Mouse (Mus musculus) erythroblast, adult 5-6 weeks (primary cell): Measurements from ENCODE around the gene Pomt1. TPM values are rescaled to one million over a fixed set of nuclear protein-coding genes. Genes with fewer than 3 reads are reported as not detected.

ENCODE experiments used
- ATAC-seq: replicated peaks from 2 replicates; pipeline ENCODE4 v1.8.0; 2016; ENCODE audit warnings: moderate number of reproducible peaks, mild to moderate bottlenecking, moderate TSS enrichment, inconsistent platforms; ENCODE audit not compliant: poor library complexity, low FRiP score, severe bottlenecking
- total RNA-seq, 2 experiments: library from RNA; stranded (forward) in 1 of 2; stranded (reverse) in 1 of 2; fragments of 150-400 nt in 1 of 2; fragments of 200-764, 138-1000 nt in 1 of 2; gene quantifications; 2 replicates each; pipeline versions ENCODE4 v1.2.3 to v1.2.4; 2015 to 2017; ENCODE audit warnings: low replicate concordance in 2 of 2

Pomt1 gene
- total RNA-seq (2015; ENCODE audit: low replicate concordance) (5.0 and 6.0 TPM in 2 replicates), total RNA-seq (2017; ENCODE audit: low replicate concordance) (3.9 and 10.9 TPM in 2 replicates)

- peak; percentile 89 for ATAC-seq
Observed at GRCm38 (mm10) chr2:32235886-32236759, at the start of gene Pomt1. Pomt1 (plus strand) TSS chr2:32236590.

DNA sequence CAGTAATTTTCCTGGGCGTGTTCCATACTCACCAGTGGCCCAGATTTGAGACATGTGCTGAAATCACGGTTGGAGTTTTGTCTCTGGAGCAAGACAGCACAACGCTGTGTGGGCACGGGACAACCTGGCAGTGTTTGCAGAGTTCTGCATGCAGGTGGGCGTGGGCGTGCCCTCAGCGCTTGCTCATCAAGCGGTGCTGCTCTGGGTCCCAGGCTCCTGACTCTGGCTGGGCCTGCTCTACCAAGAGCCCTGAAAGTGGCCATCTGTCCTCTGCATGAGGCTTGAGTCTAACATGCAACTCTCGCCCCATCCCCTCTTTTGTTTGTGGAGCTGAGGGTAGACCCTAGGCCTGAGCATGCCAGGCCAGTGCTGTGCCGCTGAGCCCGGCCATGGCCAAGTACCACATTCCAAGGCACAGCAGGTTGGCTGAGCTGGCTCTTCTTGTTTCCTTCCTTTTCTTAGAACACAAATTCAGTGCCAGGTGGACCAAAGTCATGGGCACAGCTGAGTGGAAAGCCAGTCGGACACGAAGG is 49.3 kb upstream of the Pomt1 start:
- ATAC-seq, result no peak

- no peak for ATAC-seq
Observed at GRCm38 (mm10) chr2:32187649-32188048, 48.7 kb upstream of the Pomt1 start.

- no peak for ATAC-seq
Observed at GRCm38 (mm10) chr2:32189060-32189681, 47.2 kb upstream of the Pomt1 start.

- no peak for ATAC-seq
Observed at GRCm38 (mm10) chr2:32190620-32191019, 45.8 kb upstream of the Pomt1 start.

DNA sequence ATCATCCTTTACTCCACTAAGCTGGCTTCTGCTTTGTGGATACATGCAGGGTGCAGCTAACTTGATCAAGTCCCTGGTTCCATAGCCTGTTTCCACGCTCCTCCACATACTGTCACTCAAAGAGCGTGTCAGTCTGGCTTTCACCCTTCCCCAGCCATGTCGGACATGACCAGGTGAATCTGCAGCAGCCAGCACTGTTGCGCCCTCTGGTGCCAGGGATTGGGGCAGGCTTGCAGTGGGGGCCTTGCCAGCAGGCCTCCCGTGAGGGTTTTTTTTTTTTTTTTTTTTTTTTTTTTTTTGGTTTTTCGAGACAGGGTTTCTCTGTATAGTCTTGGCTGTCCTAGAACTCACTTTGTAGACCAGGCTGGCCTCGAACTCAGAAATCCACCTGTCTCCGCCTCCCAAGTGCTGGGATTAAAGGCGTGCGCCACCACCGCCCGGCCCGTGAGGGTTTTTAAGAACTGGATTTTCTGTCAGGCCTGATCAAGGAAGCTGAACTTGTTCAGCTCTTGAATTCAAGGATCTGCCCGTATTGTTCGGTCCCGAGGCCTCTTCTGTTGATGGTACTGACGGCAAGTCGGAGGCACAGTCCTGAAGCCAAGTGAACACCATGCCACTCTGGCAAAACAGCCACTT is 44.4 kb upstream of the Pomt1 start:
- peak; percentile 51; the same call in 1 of the 2 replicates for ATAC-seq

DNA sequence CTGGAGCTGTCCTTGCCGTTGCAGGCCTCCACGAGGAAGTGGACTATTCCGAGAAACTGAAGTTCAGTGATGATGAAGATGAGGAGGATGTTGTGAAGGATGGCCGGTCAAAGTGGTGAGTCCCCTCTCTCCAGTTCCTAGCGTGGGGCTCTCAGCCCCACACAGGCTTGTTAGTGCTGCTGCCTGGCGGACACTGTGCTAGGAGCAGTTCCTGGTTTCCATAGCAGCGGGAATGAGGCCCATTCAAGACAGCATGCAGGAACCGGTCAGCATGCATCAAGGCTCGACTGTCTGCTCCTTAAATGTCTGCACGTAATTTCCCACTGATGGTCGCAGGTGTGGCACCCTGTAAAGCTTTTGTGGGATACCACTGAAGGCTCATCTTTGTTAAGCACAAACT is 37.4 kb upstream of the Pomt1 start:
- ATAC-seq, result no peak

- no peak for ATAC-seq
Observed at GRCm38 (mm10) chr2:32200033-32200432, 36.4 kb upstream of the Pomt1 start.

- no peak for ATAC-seq
Observed at GRCm38 (mm10) chr2:32200712-32201111, 35.7 kb upstream of the Pomt1 start.

- no peak for ATAC-seq
Observed at GRCm38 (mm10) chr2:32201527-32201926, 34.9 kb upstream of the Pomt1 start.

- ATAC-seq, result no peak
Observed at GRCm38 (mm10) chr2:32203853-32204252, 32.5 kb upstream of the Pomt1 start.

GRCm38 (mm10) chr2:32207682-32208081 is 28.7 kb upstream of the Pomt1 start:
- ATAC-seq, result no peak

DNA sequence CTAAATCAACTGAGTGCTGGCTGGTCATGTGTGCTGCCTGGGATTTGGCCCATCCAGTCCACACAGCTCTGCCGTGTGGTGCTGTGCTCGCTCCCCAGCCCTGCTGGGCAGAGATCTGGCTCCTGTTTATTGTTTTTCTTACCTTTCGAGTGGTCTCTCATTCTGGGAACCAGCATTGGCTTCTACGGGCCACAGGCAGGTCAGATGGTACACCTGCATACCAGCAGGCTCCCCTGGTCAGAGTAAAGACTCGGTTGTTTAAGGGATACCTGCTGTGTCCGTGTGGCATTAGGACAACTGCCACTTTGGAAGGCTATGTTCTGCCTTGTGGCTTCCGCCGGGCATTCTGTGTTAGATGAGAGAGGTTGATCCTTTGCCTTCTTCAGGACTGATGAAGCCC is 24.7 kb upstream of the Pomt1 start:
- ATAC-seq, result no peak

DNA sequence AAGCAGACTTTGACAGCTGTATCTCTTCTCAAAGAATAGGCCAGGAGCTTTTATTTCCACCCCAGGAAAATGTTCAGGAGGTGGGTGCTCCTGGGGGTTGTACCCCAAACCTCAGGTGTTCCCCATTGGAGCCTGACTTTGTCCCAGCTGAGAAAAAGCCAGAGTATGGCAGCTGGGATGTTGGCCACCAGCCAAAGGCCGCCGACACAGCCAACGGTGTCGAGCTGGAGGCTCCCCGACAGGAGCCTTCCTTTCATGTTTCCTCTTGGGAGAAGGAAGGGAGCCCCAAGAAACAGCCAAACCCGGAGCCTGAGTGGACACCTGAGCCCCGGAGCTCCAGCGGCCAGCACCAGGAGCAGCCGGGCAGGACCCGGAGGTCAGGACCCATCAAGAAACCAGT is 23.4 kb upstream of the Pomt1 start:
- ATAC-seq, result no peak

GRCm38 (mm10) chr2:32215576-32215975 is 20.8 kb upstream of the Pomt1 start:
- ATAC-seq, result no peak

DNA sequence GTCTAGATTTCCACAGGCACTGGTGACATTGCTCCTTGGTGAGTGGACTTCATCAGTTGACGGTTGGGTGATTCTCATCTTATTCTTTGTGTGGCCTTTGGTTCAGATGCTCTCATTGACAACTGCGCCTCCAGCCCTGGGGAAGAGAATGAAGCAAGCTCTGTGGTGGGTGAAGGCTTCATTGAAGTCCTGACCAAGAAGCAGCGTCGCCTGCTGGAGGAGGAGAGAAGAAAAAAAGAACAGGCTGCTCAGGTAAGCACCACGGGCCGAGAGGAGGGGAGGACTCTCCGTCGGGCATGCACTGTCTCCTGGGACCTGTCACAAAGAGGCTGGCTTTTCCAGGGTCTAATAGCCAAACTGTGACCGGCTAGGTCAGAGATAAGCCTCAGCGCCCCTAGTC is 19.9 kb upstream of the Pomt1 start:
- ATAC-seq, result no peak

DNA sequence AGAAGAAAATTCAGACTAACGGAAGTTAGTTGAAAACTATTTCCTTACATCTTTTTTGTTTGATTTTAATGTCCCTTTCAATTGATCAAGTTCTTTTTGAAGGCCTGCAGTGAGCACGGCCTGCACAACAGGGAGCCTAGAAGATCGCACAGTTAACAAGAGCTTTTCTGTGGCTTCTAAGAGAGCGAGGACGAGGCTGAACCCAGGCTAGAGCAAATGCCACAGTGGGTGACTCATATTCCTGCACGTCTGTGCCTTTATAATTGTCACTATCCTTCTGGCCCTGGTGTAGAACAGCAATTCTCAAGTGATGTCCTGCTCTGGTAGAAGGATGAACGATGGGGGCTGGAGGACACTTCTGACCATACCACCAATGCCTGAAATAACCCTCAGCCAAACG is 18.7 kb upstream of the Pomt1 start:
- no peak for ATAC-seq

- ATAC-seq, result no peak
Observed at GRCm38 (mm10) chr2:32218113-32218512, 18.3 kb upstream of the Pomt1 start.

- ATAC-seq, result no peak
Observed at GRCm38 (mm10) chr2:32218541-32219334, 17.7 kb upstream of the Pomt1 start.

DNA sequence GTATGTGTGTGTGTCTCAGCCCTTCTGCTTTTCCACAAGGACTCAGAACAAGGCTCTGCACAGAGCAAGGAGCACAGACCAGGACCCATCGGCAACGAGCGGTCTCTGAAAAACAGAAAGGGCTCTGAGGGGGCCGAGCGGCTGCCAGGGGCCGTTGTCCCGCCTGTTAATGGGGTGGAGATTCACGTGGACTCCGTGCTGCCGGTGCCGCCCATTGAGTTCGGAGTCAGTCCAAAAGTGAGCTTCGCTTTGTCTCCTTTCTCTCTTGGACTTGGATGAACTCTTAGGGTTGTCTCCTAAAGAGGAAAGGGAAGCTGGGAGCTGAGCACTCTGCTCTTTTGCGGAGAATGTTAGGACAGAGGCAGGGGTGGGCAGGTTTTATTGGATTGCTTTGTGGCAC is 16.9 kb upstream of the Pomt1 start:
- no peak for ATAC-seq
